Mouse (Mus musculus) lung, postnatal 36 days (tissue): Measurements from ENCODE around the gene Csnk2a1.
A peak's percentile ranks its signal among the peaks of the same experiment; 100 is the strongest.
"Not testable (repeated sequence)": the region's sequence is repeated elsewhere in the genome, so short reads cannot be mapped to it uniquely, and the experiment has no call there.

Experiments
- DNase-seq: peaks from one replicate; pipeline ENCODE4 v3.0.0; 2022; ENCODE audit warnings: mixed read lengths

Csnk2a1 gene

DNA sequence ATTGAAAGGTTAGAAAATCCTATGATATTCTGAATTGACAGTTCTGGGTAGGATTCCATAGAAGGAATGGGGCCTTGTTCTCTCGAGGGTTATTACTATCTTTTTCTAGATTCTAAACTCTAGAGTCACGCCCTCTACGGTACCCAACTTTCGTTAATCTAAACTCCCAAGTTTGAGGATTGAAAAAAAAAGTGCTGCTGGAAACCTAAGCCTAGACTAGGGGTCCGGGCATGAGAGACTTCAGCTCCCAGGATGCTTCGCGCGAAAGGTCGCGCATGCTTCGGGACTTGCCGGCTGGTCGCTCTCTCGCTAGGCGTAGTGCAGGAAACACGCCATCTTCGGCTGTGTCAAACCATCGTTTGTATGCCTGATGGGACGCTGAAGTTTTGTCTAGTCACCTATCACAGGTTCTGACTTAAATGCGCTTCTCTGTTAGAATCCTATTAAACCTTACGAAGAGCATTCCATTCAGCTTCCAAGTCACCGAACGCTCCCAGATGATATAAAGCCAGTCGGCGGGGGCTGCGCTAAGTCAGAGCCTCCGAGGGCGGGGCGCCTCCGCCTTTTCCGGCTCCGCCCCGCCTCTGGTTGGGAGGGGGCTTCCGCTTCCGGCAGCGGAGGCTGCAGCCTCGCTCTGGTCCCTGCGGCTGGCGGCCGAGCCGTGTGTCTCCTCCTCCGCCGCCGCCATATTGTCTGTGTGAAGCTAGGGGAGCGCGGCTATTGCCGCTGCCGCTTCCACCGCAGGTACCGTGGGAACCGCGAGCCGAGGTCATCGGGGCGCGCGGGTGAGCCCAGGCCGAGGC lies at the start of gene Csnk2a1:
Gene Csnk2a1, plus strand, starts transcription at position 592 of the 803 bp plus-strand sequence.
- DNase-seq: peak; percentile 96

DNA sequence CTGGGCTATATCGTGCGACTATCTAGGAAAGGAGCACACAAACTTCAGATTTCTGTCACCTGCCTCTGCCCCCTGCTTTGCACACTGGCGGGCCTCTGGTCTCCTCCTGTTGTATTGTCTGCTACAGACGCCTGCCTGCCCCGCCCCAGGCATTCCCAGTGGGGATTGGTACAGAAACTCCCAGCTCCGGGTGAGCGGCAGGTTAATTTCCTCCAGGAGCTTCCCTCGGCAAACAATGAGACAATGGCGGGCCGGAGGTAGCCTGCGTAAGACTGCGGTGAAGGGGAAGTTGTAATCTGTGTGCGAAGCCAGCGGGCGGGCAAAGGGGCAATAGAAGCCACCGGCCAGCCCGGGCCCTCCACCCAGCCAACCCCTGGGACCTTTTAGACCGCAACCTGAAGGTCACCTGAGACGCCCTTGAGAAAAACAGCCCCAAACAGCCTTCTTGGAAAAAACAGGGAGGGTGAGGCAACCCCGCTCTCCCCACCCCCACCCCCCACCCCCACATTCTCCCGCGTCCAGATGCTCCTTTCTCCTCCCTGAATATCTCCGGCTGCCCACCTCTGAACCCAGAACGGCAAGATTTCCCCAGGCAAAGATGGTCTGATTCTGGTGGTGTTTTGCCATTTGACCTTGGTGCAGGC lies 49.4 kb upstream of the Csnk2a1 start:
- peak; percentile 45 for DNase-seq

GRCm38 (mm10) chr2:152177806-152178170 lies 48.9 kb upstream of the Csnk2a1 start:
- no peak for DNase-seq

- no peak for DNase-seq
Measured at GRCm38 (mm10) chr2:152178345-152178744, 48.3 kb upstream of the Csnk2a1 start.

- DNase-seq: no peak
Measured at GRCm38 (mm10) chr2:152179301-152179700, 47.3 kb upstream of the Csnk2a1 start.

GRCm38 (mm10) chr2:152180323-152180722 lies 46.3 kb upstream of the Csnk2a1 start:
- DNase-seq: peak; percentile 88

- DNase-seq: no peak
Measured at GRCm38 (mm10) chr2:152187132-152187531, 39.5 kb upstream of the Csnk2a1 start.

DNA sequence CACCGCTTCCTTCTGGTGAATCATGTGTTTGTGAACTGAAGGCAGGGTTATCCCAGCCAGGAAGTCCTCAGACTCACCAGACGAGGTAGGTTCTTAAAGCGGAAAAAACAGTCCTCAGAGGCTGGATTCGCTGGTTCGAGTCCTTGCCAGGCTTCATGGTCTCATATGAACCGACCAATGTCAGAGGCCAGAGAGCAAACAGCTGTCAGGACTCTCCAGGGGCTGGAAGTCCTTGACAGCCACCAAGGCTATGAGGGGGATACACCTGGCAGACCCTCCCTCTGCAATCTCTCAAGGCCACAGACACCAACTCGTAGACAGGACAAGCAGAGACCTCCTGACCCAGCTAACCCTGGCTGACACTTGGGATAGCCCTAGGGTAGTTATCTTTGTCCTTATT lies 37.4 kb upstream of the Csnk2a1 start:
- DNase-seq: no peak

- no peak for DNase-seq
Measured at GRCm38 (mm10) chr2:152189640-152190039, 37.0 kb upstream of the Csnk2a1 start.

DNA sequence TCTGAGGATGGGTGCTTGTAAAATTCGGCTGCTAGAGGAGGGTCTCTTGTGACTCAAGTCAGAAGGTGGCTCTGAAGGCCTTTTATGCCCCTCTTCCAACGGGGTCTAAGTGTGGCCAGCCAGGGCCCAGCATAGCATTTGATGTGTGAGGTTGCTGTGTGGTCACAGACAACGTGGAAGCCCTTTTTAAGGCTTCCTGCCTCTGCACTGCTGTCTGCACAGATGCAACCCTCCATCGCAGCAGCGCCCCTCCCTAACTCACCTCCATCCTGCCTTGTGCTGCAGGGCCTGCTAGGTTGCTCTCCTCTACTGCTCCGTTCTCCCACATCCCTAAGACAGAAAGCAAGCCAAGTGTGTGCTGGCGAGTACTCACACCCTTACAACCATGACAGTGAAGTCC lies 36.5 kb upstream of the Csnk2a1 start:
- DNase-seq: no peak

GRCm38 (mm10) chr2:152192591-152193345 lies 33.9 kb upstream of the Csnk2a1 start:
- DNase-seq: no peak

DNA sequence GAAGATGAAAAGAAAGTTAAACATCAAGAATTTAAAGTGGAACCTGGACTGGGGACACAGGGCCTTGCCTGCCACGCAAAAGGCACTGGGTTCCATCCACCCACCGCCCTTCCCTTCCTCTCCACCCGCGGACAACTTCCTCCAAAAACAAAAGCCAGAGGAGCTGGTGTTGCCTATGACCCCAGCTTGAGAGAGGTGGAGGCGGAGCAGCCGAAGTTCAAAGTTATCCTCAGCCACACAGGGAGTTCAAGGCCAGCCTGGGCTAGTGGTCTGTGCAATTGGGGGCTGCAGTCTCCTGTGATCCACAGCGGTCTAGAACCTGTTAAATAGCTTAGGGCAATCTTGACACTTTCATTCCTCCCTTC lies 33.3 kb upstream of the Csnk2a1 start:
- DNase-seq: no peak

GRCm38 (mm10) chr2:152194586-152194985 lies 32.1 kb upstream of the Csnk2a1 start:
- no peak for DNase-seq

DNA sequence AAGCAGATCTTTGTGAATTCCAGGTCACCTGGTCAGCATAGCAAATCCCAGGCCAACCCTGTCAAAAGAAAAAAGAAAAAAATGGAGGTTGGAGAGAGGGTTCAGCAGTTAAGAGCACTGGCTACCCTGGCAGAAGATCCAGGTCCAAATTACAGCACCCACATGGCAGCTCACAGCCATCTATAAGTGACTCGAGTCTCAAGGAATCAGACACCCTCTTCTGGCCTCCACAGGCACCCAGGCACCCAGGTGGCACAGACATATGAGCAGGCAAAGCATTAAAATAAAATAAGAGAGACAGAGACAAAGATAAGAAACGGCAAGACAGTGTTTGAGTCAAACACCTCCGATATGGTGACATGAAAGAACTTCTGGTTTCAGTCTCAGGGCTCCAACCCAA lies 29.7 kb upstream of the Csnk2a1 start:
- DNase-seq: no peak

- peak; percentile 79 for DNase-seq
Measured at GRCm38 (mm10) chr2:152197301-152197712, 29.3 kb upstream of the Csnk2a1 start.

DNA sequence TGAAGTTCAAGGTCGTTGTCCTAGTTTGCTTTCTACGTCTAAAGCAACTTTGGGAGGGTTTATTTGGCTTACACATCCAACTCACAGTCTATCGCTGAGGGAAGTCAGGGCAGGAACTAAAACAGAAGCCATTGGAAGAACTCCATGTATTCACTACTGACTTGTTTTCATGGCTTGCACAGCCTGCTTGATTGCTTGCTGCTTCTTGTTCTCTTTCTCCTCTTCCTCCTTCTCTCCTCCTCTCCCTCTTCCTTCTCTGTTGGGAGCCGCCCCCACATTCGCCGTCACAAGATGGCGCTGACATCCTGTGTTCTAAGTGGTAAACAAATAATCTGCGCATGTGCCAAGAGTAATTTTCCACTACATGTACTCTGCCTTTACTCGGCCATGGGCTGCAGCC lies 20.5 kb upstream of the Csnk2a1 start:
- not testable (repeated sequence) for DNase-seq

DNA sequence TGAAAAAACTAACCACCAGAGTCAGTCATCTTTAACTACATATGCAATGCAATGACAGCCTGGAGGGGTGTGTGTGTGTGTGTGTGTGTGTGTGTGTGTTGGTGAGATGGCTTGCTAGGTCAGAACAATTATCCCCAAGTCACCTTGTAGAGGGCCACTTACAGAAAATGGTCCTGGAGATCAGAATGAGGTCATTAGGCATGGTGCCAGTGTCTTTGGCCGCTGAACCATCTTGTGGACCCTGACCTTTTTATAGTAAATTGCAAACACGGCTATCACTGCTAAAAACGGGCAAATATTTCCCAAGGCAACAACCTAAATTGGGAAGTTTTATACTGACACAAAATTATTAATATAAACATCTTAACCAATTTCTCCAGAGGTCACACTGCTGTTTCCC lies 14.8 kb upstream of the Csnk2a1 start:
- no peak for DNase-seq

- peak; percentile 56 for DNase-seq
Measured at GRCm38 (mm10) chr2:152216975-152217374, 9.7 kb upstream of the Csnk2a1 start.

- no peak for DNase-seq
Measured at GRCm38 (mm10) chr2:152223521-152224300, 2.9 kb upstream of the Csnk2a1 start.

DNA sequence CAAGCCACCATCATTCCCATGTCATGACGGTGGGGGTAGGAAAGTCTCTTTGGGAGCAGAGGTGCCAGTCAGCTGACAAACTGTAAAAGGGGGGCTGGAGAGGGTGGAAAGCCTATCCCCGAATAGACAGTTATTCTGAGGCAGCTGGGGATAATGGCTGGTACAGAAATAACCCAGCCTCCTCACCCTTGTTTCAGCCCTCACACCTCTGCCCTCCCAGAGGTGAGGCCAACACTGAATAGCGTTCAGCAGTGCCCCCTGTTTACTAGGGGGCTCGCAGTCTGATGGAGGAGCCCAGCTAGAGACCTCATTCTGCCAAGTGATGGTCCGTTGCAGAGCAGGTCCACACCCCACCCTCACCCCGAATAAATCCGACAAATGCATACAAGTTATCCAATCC lies 1.1 kb upstream of the Csnk2a1 start:
- no peak for DNase-seq

DNA sequence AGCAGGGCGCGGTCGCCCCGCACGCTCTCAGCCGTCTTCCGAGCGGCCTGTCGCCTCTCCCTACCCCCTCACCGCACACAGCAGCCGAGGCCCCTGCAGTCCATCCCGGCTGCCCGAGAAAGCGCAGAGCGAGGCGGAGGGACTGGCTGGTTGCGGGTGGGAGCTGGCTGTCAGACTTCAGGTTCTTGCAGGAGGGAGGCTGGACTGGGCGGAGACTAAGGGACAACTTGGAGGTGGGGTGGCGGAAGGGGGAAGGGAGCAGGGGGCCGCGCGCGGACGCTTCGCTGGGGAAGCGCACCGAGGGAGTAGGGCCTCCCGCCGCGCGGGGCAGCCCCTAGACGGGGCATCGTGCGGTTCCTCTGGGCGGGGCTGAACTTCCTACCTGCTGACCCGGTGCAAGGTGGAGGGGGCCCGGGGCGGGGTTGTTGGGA lies 427 bp downstream of the Csnk2a1 start:
- peak; percentile 71 for DNase-seq

DNA sequence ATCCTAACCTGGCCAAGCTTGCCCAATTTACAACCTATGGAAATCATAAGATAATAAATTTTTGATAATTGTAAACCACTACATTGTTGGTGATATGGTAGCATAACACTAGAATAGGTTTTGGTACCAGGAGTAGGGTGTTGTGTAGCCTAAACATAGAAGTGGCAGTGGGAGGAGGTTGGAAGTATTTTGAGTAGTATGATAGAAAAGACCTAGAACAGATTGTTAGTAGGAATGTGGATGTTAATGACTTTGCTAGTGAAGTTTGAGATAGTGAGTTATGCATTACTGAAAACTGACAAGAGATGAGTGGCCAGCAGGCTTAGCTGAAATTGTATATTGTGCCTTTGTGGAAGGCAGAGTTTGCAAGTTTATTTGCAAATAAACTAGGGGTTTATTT lies 3.4 kb downstream of the Csnk2a1 start:
- no peak for DNase-seq

DNA sequence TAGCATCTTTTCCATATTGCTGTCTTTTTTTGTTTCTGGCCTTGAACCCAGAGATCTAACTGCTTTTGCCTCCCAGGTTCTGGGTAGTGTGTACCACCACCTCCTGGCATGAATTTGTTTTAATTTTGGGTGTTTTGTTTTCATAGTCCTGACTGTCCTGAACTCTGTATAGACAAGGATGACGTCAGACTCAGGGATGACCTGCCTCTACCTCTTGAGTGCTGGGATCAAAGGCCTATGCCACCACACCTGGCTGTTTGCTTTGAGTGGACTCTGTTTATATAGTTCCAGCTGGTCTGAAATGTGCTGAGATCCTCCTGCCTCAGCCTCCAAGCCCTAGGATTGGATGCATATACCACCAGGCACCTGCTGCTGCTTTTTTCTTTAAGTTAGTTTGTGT lies 11.3 kb downstream of the Csnk2a1 start:
- no peak for DNase-seq
